19 mouse cellular contexts compared by ENCODE assay signal in the genomic region with DNA sequence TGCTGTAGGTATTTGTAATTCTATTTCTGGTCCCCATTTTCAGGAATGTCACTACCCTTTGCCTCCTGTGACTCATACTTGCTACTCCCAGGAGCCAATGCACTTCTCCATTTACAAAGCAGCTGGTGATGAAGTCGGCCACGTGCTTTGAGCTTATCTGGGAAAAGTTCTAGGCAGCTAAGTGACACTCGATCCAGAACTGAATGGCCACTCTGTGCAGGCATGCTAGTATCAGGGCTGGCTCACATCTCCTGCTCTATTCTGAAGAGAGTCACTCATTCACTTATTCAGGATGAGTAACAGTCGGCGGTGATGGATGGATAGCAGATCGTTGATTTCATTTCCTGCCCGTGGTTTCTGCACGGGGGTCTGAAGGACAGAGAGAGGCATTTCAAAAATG. TPM values are rescaled to one million over a fixed set of nuclear protein-coding genes. Genes with fewer than 3 reads are reported as not detected.
A peak's percentile ranks its signal among the peaks of the same experiment; 100 is the strongest.
DNase-seq lines count a peak whose midpoint lies in the region; ATAC-seq lines count a peak whose summit lies in the region.
"Had no signal": no experiment of that assay in that cellular context is flagged by ENCODE, and none has a peak within 500 bp of the region (broad histone marks: within the 10 kb centered on the region; RNA-seq: fewer than 3 reads in every experiment).

No protein-coding gene starts in this region.

- H3K4me2 ChIP-seq in neural tube, embryonic 11.5 days (ENCODE audit: low read depth) = no peak overlapping the region
- no peak overlapping the region for H3K4me2 ChIP-seq in heart, embryonic 14.5 days (ENCODE audit: low read length)
- H3K4me2 ChIP-seq in hindbrain, embryonic 16.5 days (ENCODE audit: low read length) = no peak overlapping the region
- H3K4me2 ChIP-seq: hindbrain, embryonic 12.5 days; lung, embryonic 15.5 days; midbrain, embryonic 12.5 days; neural tube, embryonic 12.5 days had no signal

- 0 out of 2 replicates have a peak, but pooled peaks cover 4% of the 10 kb centered on the region for H3K4me1 ChIP-seq in neural tube, embryonic 11.5 days (ENCODE audit: control insufficient read depth, insufficient read depth, low read length)
- peaks cover 5 to 14% of the 10 kb centered on the region in 2 experiments for H3K4me1 ChIP-seq in heart, embryonic 14.5 days (ENCODE audit: control insufficient read depth in 2 of 2, insufficient read depth in 2 of 2, low read length in 2 of 2)
- H3K4me1 ChIP-seq in hindbrain, embryonic 16.5 days (ENCODE audit: control insufficient read depth, insufficient read depth, low read depth, low read length) = no peaks in the 10 kb centered on the region
- H3K4me1 ChIP-seq: lung, embryonic 15.5 days had no signal

- no peak for ATAC-seq in neural tube, embryonic 11.5 days (ENCODE audit: insufficient read depth, low FRiP score, low TSS enrichment)
- ATAC-seq in heart, embryonic 14.5 days (ENCODE audit: insufficient number of reproducible peaks, insufficient read depth, low FRiP score, low read depth) = peak; percentile 73
- no peak for ATAC-seq in hindbrain, embryonic 16.5 days
- ATAC-seq: intestine, embryonic 16.5 days had no signal

- no peaks in the 10 kb centered on the region for H3K36me3 ChIP-seq in neural tube, embryonic 11.5 days (ENCODE audit: control insufficient read depth, insufficient read depth, low read length)
- no peaks in the 10 kb centered on the region for H3K36me3 ChIP-seq in heart, embryonic 14.5 days (ENCODE audit: control insufficient read depth, insufficient read depth, low read length)
- H3K36me3 ChIP-seq in hindbrain, embryonic 16.5 days (ENCODE audit: control insufficient read depth, insufficient read depth, low read length) = no peaks in the 10 kb centered on the region
- H3K36me3 ChIP-seq: hindbrain, embryonic 12.5 days; lung, embryonic 15.5 days; midbrain, embryonic 12.5 days; neural tube, embryonic 12.5 days had no signal

- DNase-seq in adrenal gland, adult 2 months = peak; percentile 24
- DNase-seq in adrenal gland, postnatal 10 days = no peak
- peak; percentile 9 for DNase-seq in neural tube, embryonic 11.5 days (ENCODE audit: low spot score)
- no peak for DNase-seq in neural tube, embryonic 10.5 days (ENCODE audit: extremely low spot score, low spot score)
- DNase-seq in yolk sac, embryonic 10.5 days (ENCODE audit: low spot score) = peak; percentile 22
- DNase-seq in thymus, postnatal 4 days = no peak
- DNase-seq: adrenal gland, adult 8-10 months; cerebellum, adult 9-10 months; gastrocnemius, postnatal 25 days; kidney, postnatal 10 days; right cerebral cortex, postnatal 25 days; thymus, postnatal 36 days had no signal

- no peaks in the 10 kb centered on the region for H3K9me3 ChIP-seq in neural tube, embryonic 11.5 days (ENCODE audit: control insufficient read depth, low read length)
- no peaks in the 10 kb centered on the region for H3K9me3 ChIP-seq in heart, embryonic 14.5 days (ENCODE audit: control insufficient read depth, low read length)
- no peaks in the 10 kb centered on the region for H3K9me3 ChIP-seq in hindbrain, embryonic 16.5 days (ENCODE audit: control insufficient read depth, low read length)
- H3K9me3 ChIP-seq: hindbrain, embryonic 12.5 days; lung, embryonic 15.5 days; midbrain, embryonic 12.5 days; neural tube, embryonic 12.5 days had no signal

- H3K27ac ChIP-seq in neural tube, embryonic 11.5 days (ENCODE audit: low read depth, low read length) = no peak overlapping the region
- H3K27ac ChIP-seq in heart, embryonic 14.5 days (replicated peaks in 1 of 2; ENCODE audit: control insufficient read depth in 1 of 2, insufficient read depth in 1 of 2, low read depth in 2 of 2, low read length in 2 of 2) = peak overlapping the region; percentile 52 to 64
- no peak overlapping the region for H3K27ac ChIP-seq in hindbrain, embryonic 16.5 days (ENCODE audit: low read depth, low read length)
- H3K27ac ChIP-seq: hindbrain, embryonic 12.5 days; lung, embryonic 15.5 days; midbrain, embryonic 12.5 days; neural tube, embryonic 12.5 days had no signal

- no peaks in the 10 kb centered on the region for H3K27me3 ChIP-seq in neural tube, embryonic 11.5 days (ENCODE audit: control insufficient read depth, insufficient read depth, low read length)
- 0 out of 2 replicates have a peak, but pooled peaks cover 7% of the 10 kb centered on the region for H3K27me3 ChIP-seq in heart, embryonic 14.5 days (ENCODE audit: control insufficient read depth, insufficient read depth, low read length)
- H3K27me3 ChIP-seq in hindbrain, embryonic 16.5 days (replicated peaks; ENCODE audit: control insufficient read depth, insufficient read depth, low read length) = no peaks in the 10 kb centered on the region
- H3K27me3 ChIP-seq: hindbrain, embryonic 12.5 days; lung, embryonic 15.5 days; midbrain, embryonic 12.5 days; neural tube, embryonic 12.5 days had no signal

- no peak overlapping the region for H3K4me3 ChIP-seq in neural tube, embryonic 11.5 days (ENCODE audit: low read depth, low read length)
- no peak overlapping the region for H3K4me3 ChIP-seq in heart, embryonic 14.5 days (ENCODE audit: control insufficient read depth in 1 of 2, insufficient read depth in 1 of 2, low read depth in 1 of 2, low read length in 2 of 2)
- no peak overlapping the region for H3K4me3 ChIP-seq in hindbrain, embryonic 16.5 days (ENCODE audit: low read length)
- H3K4me3 ChIP-seq: hindbrain, embryonic 12.5 days; lung, embryonic 15.5 days; midbrain, embryonic 12.5 days; neural tube, embryonic 12.5 days had no signal

- H3K9ac ChIP-seq in neural tube, embryonic 11.5 days (ENCODE audit: low read length) = no peak overlapping the region
- H3K9ac ChIP-seq in heart, embryonic 14.5 days (ENCODE audit: low read length) = no peak overlapping the region
- H3K9ac ChIP-seq in hindbrain, embryonic 16.5 days (ENCODE audit: low read depth, low read length) = no peak overlapping the region
- H3K9ac ChIP-seq: hindbrain, embryonic 12.5 days; lung, embryonic 15.5 days; midbrain, embryonic 12.5 days; neural tube, embryonic 12.5 days had no signal

- 66% methylated on average over 8 of the region's 8 CpGs for WGBS in neural tube, embryonic 11.5 days
- 2% methylated on average over 8 of the region's 8 CpGs for WGBS in heart, embryonic 14.5 days
- WGBS in hindbrain, embryonic 16.5 days = 73% methylated on average over 8 of the region's 8 CpGs

RNA-seq across cellular contexts. Expression of gene Ubash3b, which starts 8.5 kb away (rescaled TPM):
- total RNA-seq in adrenal gland, adult 2 months (2021) = 1 to 10 TPM; 1.9 to 2.5 TPM
- 1.1 and 2.1 TPM in 2 replicates for polyA plus RNA-seq in adrenal gland, adult 2 months (2012; rRNA removed)
- 1 to 10 TPM; 3.0 to 5.4 TPM for total RNA-seq in adrenal gland, postnatal 10 days (2021)
- polyA plus RNA-seq in neural tube, embryonic 11.5 days (2014; fragmentation: Nextera tagmentation; extraction: Ambion mirVana) = 13.2 and 14.4 TPM in 2 replicates
- polyA plus RNA-seq in heart, embryonic 14.5 days (2014; fragmentation: Nextera tagmentation; extraction: Ambion mirVana) = 9.6 and 10.4 TPM in 2 replicates
- polyA plus RNA-seq in hindbrain, embryonic 16.5 days (2015; fragmentation: Nextera tagmentation; extraction: Ambion mirVana) = 25.4 and 29.7 TPM in 2 replicates

Comparison
In these comparisons a context has a peak if more than half of its experiments do, and no peak if none do; other contexts are left out.
1. DNase-seq: peak in adrenal gland, adult 2 months (single experiment), neural tube, embryonic 11.5 days (single experiment) and yolk sac, embryonic 10.5 days (single experiment); none in adrenal gland, postnatal 10 days (single experiment), neural tube, embryonic 10.5 days (single experiment) and thymus, postnatal 4 days (single experiment).
2. H3K27ac ChIP-seq: peak in heart, embryonic 14.5 days (2 of 2); none in neural tube, embryonic 11.5 days (single experiment) and hindbrain, embryonic 16.5 days (single experiment).